Mouse (Mus musculus) intestine, embryonic 16.5 days (tissue): ENCODE results near the gene Rarg. TPM values are rescaled to one million over a fixed set of nuclear protein-coding genes. Genes with fewer than 3 reads are reported as not detected.

Experiments used
- ATAC-seq: fragments of 200-750 bp; cut with Nextera tagmentation; 2 replicates; pipeline ENCODE4 v1.8.0; 2017; ENCODE audit warnings: moderate TSS enrichment, moderate library complexity
- H3K27ac ChIP-seq: fragments of 300-500 bp; sonication (generic); 2 replicates; pipeline ENCODE4 v1.5.1; 2014; ENCODE audit warnings: mild to moderate bottlenecking, low read length
- H3K27me3 ChIP-seq: fragments of 300-500 bp; sonication (generic); replicated peaks from 2 replicates; pipeline ENCODE4 v1.6.1; 2014; ENCODE audit warnings: low read length, control low read depth, mixed read lengths; ENCODE audit not compliant: control insufficient read depth, insufficient read depth
- H3K36me3 ChIP-seq: fragments of 300-500 bp; sonication (generic); 2 replicates; pipeline ENCODE4 v1.6.1; 2014; ENCODE audit warnings: low read length, control low read depth; ENCODE audit not compliant: control insufficient read depth, insufficient read depth
- H3K4me1 ChIP-seq: fragments of 300-500 bp; sonication (generic); 2 replicates; pipeline ENCODE4 v1.6.1; 2014; ENCODE audit warnings: low read length, control low read depth, mixed read lengths; ENCODE audit not compliant: control insufficient read depth, insufficient read depth
- H3K4me2 ChIP-seq: fragments of 300-500 bp; sonication (generic); 2 replicates; pipeline ENCODE4 v1.6.1; 2014; ENCODE audit warnings: low read depth, low read length, control low read depth
- H3K4me3 ChIP-seq: fragments of 300-500 bp; sonication (generic); 2 replicates; pipeline ENCODE4 v1.5.1; 2014; ENCODE audit warnings: mild to moderate bottlenecking, low read length
- H3K9ac ChIP-seq: fragments of 300-500 bp; sonication (generic); 2 replicates; pipeline ENCODE4 v1.6.1; 2014; ENCODE audit warnings: low read depth, low read length
- H3K9me3 ChIP-seq: fragments of 300-500 bp; sonication (generic); 2 replicates; pipeline ENCODE4 v1.6.1; 2016; ENCODE audit warnings: low read length, control low read depth; ENCODE audit not compliant: control insufficient read depth
- WGBS: fragments of 180-500 bp; shearing (Covaris S2); extraction: QIAGEN DNeasy Blood & Tissue Kit; methylation state at CpG from one replicate; pipeline ENCODE4 v1.1.7; 2014; 5-methylcytosine and 5-hydroxymethylcytosine counted together
- polyA plus RNA-seq: library from polyadenylated mRNA; unstranded; fragments of >200 nt; fragmentation: Nextera tagmentation; extraction: Ambion mirVana; gene quantifications from 2 replicates; pipeline ENCODE4 v1.2.1, GENCODE M21; 2015

Gene Rarg
- polyA plus RNA-seq, result 13.6 and 14.7 TPM in 2 replicates

DNA sequence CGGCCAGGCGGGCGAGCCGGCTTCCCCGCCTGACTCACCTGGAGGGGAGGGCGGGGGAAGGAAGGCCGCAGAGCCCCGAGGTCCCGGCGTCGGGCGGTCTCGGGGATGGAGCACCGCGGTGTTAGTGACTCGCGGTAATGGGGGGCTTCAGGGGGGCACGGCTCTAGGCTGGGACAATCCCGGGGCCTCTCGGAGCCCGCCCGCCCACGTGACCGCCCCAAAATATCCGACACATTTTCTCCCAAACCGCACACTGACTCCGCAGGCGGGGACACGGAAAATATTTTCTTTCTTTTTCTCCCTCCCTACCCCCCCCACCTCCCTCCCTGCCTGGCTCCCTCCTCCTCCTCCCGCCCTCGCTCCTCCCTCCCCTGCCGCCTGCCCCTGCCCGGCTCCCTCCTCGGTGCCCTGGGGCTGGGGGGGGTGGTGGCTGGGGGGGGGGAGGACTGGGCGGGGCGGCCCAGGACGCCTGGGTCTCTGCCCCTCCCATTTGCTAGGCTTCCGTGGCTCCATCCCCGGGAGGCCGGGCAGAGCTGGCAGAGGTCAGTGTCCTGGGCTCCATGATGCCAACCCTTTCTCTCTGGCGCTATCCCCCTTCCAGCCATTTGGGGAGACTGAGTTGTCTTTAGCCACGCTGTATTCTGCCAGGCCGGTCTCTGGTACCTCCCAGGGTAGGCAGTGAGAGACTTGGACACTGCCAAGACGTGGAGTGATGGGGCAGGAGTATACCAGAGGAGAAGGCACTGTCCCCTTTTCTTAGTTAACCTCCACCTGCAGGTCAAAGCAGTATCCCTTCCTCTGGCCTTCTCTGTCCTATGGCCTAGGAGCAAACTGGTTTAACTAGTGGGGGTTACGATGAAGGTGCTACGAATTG, at the start of gene Rarg:
Rarg (minus strand) TSS at position 316 of the 874 bp plus-strand sequence.
- Histone ChIP-seq H3K4me2 (peak within 1 kb of the TSS; percentile 98), H3K9ac (peak within 1 kb of the TSS; percentile 76), H3K4me3 (peak within 1 kb of the TSS; percentile 65), H3K27me3 (no peaks in the 10 kb centered on the region), H3K27ac (peak within 1 kb of the TSS; percentile 19; the same call in 1 of the 2 replicates), H3K4me1 (peaks cover 23% of the 10 kb centered on the region), H3K36me3 (no peaks in the 10 kb centered on the region), H3K9me3 (no peaks in the 10 kb centered on the region)
- peak; percentile 52 for ATAC-seq
- 2% methylated on average over 37 of the region's 46 CpGs for WGBS

GRCm38 (mm10) chr15:102302542-102302941, 45.2 kb upstream of the Rarg start:
- no peak overlapping the region for H3K4me3 ChIP-seq
- WGBS, result 78% methylated on average over 6 of the region's 6 CpGs
- H3K27me3 ChIP-seq, result no peaks in the 10 kb centered on the region
- H3K9me3 ChIP-seq, result no peaks in the 10 kb centered on the region
- no peak overlapping the region for H3K9ac ChIP-seq
- ATAC-seq, result no peak
- H3K27ac ChIP-seq, result no peak overlapping the region
- H3K36me3 ChIP-seq, result peaks cover 28% of the 10 kb centered on the region; the same call in 1 of the 2 replicates
- H3K4me1 ChIP-seq, result 0 out of 2 replicates have a peak, but pooled peaks cover 3% of the 10 kb centered on the region
- no peak overlapping the region for H3K4me2 ChIP-seq

GRCm38 (mm10) chr15:102296368-102297006, 39.2 kb upstream of the Rarg start:
- Histone ChIP-seq H3K27me3 (no peaks in the 10 kb centered on the region), H3K27ac (no peak overlapping the region), H3K9ac (peak overlapping the region; percentile 77), H3K9me3 (no peaks in the 10 kb centered on the region), H3K4me1 (peaks cover 9% of the 10 kb centered on the region; the same call in 1 of the 2 replicates), H3K4me2 (peak overlapping the region; percentile 86), H3K36me3 (0 out of 2 replicates have a peak, but pooled peaks cover 12% of the 10 kb centered on the region), H3K4me3 (peak overlapping the region; percentile 77)
- WGBS, result 5% methylated on average over 24 of the region's 24 CpGs
- peak; percentile 58 for ATAC-seq

GRCm38 (mm10) chr15:102295633-102296367, 38.5 kb upstream of the Rarg start, which contains the start of gene Espl1:
Espl1 (plus strand) TSS chr15:102296266.
- Histone ChIP-seq H3K36me3 (0 out of 2 replicates have a peak, but pooled peaks cover 12% of the 10 kb centered on the region), H3K27ac (no peak within 1 kb of the TSS), H3K27me3 (no peaks in the 10 kb centered on the region), H3K4me1 (peaks cover 9% of the 10 kb centered on the region; the same call in 1 of the 2 replicates), H3K4me2 (peak within 1 kb of the TSS; percentile 86), H3K9me3 (no peaks in the 10 kb centered on the region), H3K4me3 (peak within 1 kb of the TSS; percentile 77), H3K9ac (peak within 1 kb of the TSS; percentile 77)
- WGBS, result 6% methylated on average over 25 of the region's 25 CpGs
- peak; percentile 98 for ATAC-seq

- Histone ChIP-seq H3K27ac (no peak overlapping the region), H3K4me1 (no peaks in the 10 kb centered on the region), H3K27me3 (no peaks in the 10 kb centered on the region), H3K9ac (no peak overlapping the region), H3K4me3 (no peak overlapping the region), H3K4me2 (no peak overlapping the region), H3K9me3 (no peaks in the 10 kb centered on the region), H3K36me3 (no peaks in the 10 kb centered on the region)
- ATAC-seq, result no peak
Measured at GRCm38 (mm10) chr15:102287395-102287794, 30.1 kb upstream of the Rarg start.

DNA sequence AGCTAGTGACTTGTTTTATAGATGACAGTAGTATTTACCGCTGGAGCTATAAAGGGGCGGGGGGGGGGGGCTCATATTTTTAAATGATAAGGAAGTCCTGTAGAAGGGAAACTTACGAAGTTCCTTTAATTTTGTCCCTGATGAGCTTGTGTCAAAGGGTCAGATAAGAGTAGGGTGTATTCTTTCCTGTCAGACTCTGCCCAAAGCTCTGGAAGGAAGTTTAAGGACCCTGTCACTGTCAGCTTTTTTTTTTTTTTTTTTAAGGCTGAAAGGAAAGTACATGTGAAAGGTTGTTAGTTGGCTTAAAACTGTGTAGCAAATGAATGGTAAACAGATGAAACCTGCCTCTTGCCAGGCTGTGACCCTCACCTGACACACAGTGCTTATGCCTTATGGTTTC, 26.3 kb upstream of the Rarg start:
- Histone ChIP-seq H3K4me2 (no peak overlapping the region), H3K9me3 (no peaks in the 10 kb centered on the region), H3K27ac (no peak overlapping the region), H3K4me3 (no peak overlapping the region), H3K9ac (no peak overlapping the region), H3K4me1 (peaks cover 13% of the 10 kb centered on the region), H3K27me3 (no peaks in the 10 kb centered on the region), H3K36me3 (peaks cover 11% of the 10 kb centered on the region)
- 67% methylated on average over 3 of the region's 3 CpGs for WGBS
- ATAC-seq, result no peak

- WGBS, result 67% methylated on average over 8 of the region's 8 CpGs
- Histone ChIP-seq H3K4me3 (no peak overlapping the region), H3K9ac (0 out of 2 replicates have a peak overlapping the region, but pooled peaks have one; percentile 2), H3K4me2 (no peak overlapping the region), H3K9me3 (no peaks in the 10 kb centered on the region), H3K27me3 (no peaks in the 10 kb centered on the region), H3K36me3 (peaks cover 11% of the 10 kb centered on the region), H3K4me1 (peaks cover 14% of the 10 kb centered on the region), H3K27ac (no peak overlapping the region)
- ATAC-seq, result no peak
Measured at GRCm38 (mm10) chr15:102282463-102283292, 25.4 kb upstream of the Rarg start.

GRCm38 (mm10) chr15:102280623-102281022, 23.3 kb upstream of the Rarg start:
- 94% methylated on average over 19 of the region's 19 CpGs for WGBS

More at GRCm38 (mm10) chr15:102280623-102281022, 23.3 kb upstream of the Rarg start:
- Histone ChIP-seq H3K4me2 (peak overlapping the region; percentile 70; the same call in 1 of the 2 replicates), H3K4me1 (peaks cover 14% of the 10 kb centered on the region), H3K27ac (no peak overlapping the region), H3K9me3 (no peaks in the 10 kb centered on the region), H3K36me3 (peaks cover 11% of the 10 kb centered on the region), H3K9ac (no peak overlapping the region), H3K27me3 (no peaks in the 10 kb centered on the region), H3K4me3 (peak overlapping the region; percentile 88)
- no peak for ATAC-seq
